Mouse (Mus musculus) frontal cortex, postnatal 36 days (tissue): ENCODE data around the gene Men1.

Experiments
- DNase-seq, 2 experiments: peaks; one replicate each; pipeline ENCODE4 v3.0.0; 2022; ENCODE audit warnings: low spot score in 2 of 2

The Men1 gene

GRCm38 (mm10) chr19:6390251-6390650 lies 55.5 kb downstream of the Men1 start:
- DNase-seq, result no peak
